Mouse (Mus musculus): ENCODE measurements around the gene Atp5f1. TPM values are rescaled to one million over a fixed set of nuclear protein-coding genes. Genes with fewer than 3 reads are reported as not detected.
"Not testable (repeated sequence)": the region's sequence is repeated elsewhere in the genome, so short reads cannot be mapped to it uniquely, and the experiment has no call there.

Gene Atp5f1
- total RNA-seq (2021) = 100 to 1,000 TPM; 452 to 496 TPM
- long read RNA-seq, experiment 1, partial matches to known transcripts = 874 of 895 reads
- long read RNA-seq, experiment 1, other reads (novel, unspliced or antisense) = 20 of 895 reads
- long read RNA-seq, experiment 2, partial matches to known transcripts = 647 of 665 reads
- long read RNA-seq, experiment 2, other reads (novel, unspliced or antisense) = 18 of 665 reads

DNA sequence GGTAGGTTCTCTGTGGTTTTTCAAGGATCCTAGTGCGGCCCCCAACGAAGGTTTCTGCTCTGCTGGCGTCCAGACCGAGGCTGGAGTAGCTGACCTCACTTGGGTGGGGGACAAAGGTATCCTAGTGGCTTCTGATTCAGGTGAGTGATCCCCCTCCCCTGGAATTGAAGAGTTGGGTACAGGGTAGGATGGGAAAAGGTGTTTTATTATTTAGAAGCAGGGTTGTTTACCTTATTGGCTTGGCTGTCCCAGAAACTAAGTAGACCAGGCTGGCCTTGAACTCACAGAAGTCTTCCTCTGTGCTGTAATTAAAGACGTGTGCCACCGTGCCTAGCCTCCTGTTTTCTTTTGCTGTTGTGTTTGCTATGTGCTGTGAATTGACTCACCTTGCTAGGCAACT, at the start of gene Atp5f1:
Gene Atp5f1 (minus strand): TSS at position 101 of the 400 bp plus-strand sequence.
- DNase-seq (ENCODE audit: low spot score in 2 of 2) = no peak

DNA sequence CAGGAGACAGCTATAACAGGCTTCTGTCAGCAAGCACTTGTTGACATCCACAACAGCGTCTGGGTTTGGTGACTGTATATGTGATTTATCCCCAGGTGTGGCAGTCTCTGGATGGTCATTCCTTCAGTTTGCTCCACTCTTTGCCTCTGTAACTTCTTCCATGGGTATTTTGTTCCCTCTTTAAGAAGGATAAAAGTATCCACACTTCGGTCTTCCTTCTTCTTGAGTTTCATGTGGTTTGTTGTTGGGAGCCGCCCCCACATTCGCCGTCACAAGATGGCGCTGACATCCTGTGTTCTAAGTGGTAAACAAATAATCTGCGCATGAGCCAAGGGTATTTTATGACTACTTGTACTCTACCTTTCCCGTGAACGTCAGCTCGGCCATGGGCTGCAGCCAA, 43.5 kb upstream of the Atp5f1 start:
- DNase-seq (ENCODE audit: low spot score in 2 of 2) = not testable (repeated sequence)

DNA sequence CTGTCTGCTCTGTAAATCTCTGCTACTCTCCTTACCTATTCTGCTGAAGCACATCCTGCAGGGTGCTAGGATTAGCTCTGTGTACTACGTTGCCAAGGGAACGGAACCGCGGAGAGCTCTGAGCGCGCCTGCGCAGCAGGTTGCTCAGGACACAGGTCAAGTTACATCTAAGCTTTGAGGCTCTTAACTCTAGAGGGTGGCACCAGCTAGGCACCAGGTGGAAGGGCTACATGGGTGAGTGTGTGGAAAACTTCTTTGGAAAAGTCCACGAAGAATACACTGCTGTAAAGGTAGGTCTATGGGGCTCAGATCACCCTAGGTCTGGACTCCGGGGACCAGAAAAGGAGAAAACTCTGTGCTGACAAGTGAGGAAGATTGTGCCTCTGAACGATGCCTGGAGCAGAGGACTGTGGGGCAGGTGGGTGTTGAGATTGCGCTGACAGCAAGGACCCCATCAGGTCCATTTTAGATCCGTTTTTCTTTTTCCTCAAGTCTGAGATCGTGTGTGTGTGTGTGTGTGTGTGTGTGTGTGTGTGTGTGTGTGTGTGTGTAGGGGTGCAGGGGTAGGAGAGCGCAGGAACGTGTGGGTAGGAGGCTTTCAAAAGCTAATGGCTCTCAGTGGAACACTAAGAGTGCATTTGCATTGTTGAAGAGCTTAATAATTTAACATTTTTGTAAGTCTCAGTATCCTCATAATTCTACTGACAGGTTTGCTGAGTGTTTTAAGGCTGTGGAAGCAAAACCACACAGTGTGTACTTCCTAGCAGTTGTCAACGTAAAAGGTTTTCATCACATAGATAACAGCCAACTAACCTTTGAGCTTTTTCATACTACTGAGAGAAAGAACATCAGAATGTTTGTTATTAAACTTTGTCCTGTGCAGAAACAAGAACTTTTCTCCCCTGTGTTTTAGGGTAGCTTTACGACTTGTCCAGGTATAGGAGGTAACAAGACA, 41.8 kb upstream of the Atp5f1 start:
- DNase-seq (ENCODE audit: low spot score in 2 of 2) = no peak

DNA sequence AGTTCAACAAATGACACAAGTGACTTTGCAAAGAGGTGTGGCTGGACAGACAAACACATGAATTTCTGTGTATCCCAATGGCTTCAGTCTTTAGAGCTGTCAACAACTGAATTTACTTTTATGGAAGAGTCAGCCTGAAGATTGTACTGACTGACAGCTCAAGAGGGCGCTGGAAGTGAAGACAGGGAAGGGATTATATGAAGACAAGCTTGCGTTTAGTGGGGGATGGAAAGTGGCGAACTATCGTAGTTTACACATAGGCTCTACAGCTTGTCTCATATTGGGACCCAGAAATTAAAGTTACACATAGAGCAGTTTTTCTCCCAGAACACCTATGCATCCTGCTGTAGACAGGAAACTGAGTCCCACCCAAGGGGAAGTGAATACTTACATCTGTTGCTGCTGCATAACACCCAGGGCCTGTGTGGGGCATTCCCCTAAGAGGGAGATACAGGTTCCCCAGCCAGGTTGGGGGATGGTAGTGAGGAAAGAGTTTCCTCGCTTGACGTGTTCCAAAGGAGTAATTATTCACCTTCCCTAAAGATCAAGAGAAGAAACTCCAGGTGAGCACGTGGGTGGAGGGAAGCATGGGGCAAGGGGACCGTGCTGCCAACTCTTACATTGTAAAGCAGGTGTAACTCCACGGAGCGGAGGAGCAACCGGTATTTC, 40.9 kb upstream of the Atp5f1 start:
- DNase-seq (ENCODE audit: low spot score in 2 of 2) = no peak

DNA sequence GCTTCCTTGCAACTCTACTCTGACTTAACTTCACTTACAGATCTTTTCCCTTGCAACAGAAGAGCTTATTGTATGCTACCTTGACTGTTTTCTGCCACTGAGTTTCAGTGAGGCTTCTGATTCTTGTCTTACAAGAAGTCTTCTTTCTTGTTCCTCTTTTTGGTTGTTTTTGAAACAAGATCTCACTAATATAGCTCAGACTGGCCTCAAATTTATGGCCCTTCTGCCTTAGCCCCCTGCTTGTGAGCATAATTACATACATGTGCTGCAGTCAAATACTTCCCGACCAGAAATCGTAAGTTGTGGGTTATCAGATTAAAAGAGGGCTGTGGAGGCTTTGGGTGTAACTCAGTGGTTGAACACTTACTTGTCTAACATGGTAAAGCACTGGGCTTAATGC, 34.8 kb upstream of the Atp5f1 start:
- no peak for DNase-seq (ENCODE audit: low spot score in 2 of 2)

DNA sequence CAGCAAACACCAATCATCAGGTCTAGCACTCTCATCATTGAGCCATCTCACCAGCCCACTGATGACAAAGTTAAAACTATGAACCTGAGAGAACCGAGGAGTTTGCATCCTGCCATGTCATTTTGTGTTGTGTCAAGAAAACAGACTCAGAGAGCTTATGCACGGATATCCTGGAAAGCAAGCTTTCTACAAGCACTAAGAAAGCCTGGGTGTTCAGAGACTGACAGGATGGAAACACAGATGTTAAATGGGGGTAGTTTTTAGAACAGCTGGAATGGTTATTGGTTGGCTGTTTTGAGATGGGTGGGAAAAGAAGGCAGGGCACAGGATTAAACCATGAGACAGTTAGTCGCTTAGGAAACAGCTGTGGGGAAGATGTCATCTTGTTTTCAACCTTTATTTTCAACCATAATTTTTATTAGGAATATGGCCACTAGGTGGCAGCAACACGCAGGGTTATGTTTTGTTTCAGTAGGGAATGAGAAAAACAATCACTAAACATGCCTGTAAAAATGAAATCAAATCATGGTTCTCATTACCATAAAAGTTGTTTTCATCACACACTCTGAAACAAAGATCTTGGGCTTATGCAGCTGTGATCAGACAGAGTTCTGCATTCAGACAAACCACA, 31.9 kb upstream of the Atp5f1 start:
- DNase-seq (ENCODE audit: low spot score in 2 of 2) = peak in 1 of 2 experiments; percentile 50

DNA sequence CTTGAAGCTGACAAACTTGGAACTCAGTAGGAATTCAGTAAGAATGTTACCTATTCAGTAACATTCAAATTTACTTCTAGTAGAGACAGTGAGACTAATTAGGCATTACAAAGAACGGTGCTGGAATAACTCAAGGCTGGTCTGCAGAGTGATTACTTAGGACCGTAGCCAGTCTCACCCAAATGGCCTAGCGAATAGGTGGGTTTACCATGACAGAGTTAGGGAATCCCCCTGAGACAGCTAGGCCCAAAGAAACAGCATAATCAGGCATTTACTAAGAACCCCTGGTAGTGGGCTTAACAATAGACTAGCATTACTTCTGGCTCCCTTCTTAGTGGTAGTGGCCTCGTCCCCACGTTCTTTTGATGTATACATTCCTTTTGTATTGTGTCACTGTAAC, 29.7 kb upstream of the Atp5f1 start:
- DNase-seq (ENCODE audit: low spot score in 2 of 2) = not testable (repeated sequence)

DNA sequence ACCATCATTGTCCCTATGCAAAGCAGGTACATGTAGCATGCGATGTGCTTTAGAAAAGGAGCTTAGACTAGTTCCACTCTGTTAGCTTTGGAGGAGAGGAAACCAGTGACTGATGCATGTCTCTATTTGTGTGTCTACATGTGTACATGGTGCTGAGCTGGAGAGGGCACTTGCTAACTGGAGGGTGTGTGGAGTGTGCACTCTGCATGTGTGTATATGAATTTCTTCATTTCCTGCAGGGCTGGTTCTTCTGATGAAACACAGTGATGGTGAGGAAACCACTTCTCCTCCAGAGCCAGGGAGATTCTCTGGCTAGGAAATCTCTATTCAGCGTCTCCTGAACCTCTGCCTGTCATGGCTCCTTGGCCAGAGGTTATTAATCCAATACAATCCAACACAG, 14.3 kb upstream of the Atp5f1 start:
- DNase-seq (ENCODE audit: low spot score in 2 of 2) = no peak

DNA sequence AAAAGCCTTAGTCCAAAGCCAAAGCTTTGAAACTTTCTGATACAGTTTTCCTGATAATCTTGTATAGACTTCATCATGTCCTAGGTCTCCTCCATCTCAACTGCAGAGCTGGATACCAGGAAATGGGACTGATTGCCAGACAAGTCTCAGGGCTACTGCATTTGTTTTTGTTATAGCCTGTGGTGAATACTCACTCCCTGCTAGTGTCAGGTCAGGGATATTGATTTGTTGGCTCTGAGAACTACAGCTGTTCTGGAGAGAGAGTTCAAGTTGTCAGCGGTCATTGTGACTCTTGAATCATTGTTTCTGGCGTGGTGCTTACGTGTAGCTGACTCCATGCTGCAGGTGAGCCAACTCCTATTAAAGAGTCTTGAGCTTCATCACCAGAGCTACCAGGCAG, 13.5 kb upstream of the Atp5f1 start, which contains the start of gene Ovgp1:
Gene Ovgp1 (plus strand): TSS at position 301 of the 400 bp plus-strand sequence.
- no peak for DNase-seq (ENCODE audit: low spot score in 2 of 2)

DNA sequence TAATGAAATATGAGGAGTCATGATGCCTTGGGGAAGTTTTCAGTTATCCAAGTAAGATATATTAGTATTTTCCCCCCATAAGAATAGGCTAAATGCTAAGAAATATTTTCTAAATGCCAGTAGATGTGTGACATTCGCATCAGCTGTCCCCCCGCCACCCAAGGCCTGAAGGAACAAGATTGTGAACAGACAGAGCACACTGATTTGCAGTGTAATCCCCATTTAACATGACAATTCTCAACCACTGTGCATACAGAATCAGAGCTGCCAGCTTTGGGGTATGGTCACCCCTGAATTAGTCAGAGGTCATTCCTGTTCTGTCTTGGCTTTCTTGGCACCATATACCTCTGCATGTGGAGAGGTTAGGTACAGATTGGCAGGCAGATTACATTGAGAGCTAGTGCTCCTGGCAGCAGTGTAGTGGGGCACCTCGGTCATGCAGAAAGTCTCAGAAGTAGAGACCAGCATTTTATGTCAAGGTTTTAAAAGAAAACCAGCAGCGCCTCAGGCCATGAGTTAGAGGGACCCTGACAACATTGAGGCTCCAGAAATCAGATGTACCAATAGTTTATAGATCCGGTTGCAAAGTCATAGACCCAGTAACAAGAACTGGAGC, 12.0 kb upstream of the Atp5f1 start:
- no peak for DNase-seq (ENCODE audit: low spot score in 2 of 2)

DNA sequence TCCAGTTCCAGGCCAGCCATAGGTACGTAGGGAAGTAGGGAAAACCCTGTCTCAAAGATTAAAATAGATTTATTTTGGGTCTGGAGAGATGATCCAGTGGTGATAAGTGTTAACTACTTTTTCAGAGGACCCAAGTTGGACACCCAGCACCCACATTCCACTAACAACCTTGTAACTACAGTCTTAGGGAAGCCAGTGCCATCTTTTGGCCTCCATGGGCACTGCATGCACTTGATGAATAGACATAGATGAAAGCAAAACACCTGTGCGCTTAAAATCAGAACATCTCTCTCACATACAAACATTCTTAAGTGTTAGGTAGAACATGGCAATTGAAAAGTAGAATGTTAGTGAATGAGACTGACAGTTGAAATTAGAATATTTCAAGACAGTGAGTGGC, 801 bp upstream of the Atp5f1 start:
- no peak for DNase-seq (ENCODE audit: low spot score in 2 of 2)

DNA sequence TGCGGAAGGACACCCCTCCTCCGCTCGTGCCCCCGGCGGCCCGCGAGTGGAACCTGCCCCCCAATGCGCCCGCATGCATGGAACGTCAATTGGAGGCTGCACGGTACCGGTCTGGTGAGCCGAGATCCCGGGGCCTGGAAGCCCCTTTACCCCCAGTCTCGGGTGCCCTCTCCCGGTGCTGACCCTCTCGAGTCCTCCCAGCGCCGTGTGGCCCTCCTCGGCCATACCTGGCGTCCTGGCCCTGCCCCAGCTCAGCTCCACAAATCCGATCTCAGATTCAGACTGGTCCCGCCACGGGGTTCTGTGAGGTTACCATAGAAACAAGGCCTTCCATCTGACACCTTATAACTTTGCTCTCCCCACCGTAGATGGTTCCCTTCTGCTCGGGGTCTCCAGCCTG, 314 bp downstream of the Atp5f1 start:
- no peak for DNase-seq (ENCODE audit: low spot score in 2 of 2)

DNA sequence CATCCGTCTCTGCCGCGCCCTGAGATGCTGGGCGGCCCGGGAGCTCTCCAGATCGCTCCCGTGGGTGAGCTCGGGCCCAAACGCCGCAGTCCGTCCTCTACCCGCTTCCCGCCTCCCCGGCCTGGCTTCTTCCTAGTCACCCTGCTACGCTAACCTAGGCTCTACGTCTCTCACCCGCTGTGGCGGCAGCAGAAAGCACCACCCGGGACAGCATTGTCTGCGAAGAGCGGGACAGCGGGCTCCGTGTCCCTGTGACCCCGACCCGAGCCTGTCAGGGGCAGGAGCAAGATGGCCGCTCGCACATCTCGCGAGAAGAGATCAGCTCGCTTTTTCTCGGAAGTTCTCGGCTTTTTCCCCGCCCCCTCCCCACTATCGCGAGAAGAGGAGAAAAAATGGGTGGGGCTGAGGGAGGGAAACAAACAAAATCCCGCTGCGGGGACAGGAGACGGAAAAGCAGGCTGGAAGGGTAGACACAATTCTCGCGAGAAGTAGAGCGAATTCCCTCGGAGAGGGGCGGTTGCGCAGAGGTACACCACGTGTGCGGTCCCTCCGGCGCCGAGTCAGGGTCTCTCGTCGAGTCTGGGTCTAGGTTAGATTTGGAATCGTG, 822 bp downstream of the Atp5f1 start, which contains the start of gene Wdr77:
Gene Wdr77 (plus strand): TSS at position 396 of the 607 bp plus-strand sequence.
- peak; percentile 88 to 95 for DNase-seq (ENCODE audit: low spot score in 2 of 2)

DNA sequence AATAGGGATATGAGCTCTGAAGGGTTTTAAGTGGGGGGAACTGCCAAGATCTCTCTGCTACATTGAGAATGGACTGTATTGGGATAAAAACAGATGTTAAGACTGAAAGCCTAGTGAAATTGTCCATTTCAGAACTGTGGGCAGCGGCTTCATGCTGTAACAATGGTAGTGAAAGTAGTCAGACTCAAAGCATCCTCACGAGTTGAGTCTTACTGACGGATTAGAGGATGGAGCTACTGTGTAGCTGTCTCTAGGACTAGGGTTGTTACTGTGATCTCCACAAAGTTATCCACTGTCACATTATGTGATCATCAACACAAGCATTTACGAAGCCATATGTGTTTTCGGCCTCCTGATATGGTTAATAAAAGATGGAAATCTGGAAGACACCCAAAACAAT, 1.7 kb downstream of the Atp5f1 start:
- no peak for DNase-seq (ENCODE audit: low spot score in 2 of 2)

DNA sequence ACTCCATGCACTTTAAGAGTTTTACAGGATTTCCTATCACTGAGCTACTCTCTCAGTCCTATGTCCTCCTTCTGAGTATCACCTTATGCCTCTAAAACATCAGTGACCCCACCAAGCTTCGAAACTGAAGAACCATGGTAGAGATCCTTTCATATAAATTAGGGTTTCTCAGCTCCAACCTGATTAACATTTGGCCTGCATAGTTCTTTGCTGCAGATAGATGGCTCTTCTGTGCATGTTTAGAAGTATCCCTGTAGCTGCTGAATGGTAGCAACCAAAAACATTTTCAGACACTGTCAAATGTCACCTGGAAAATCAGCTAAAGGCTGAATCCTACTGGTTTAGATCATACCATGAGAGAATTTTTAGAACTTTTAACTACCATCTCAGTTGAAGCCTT, 2.7 kb downstream of the Atp5f1 start:
- no peak for DNase-seq (ENCODE audit: low spot score in 2 of 2)

DNA sequence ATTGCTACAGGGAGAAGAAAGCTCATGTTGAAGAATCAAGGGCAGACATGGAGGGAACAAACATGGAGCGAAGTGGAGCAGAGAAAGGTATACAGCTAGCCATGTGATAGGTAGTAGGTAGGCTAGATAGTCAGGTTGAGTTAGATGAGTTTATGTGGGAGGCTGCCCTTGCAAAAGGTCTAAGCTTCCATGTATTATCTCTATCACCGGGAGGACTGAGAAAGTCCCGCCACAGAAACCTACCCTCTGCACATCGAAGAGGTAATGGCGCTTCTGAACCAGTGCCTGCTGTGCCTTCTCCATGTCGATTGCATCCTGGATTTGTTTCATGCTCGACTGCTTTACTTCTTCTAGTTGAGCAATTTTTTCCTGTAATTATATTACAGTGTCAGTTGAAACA, 8.6 kb downstream of the Atp5f1 start:
- DNase-seq (ENCODE audit: low spot score in 2 of 2) = no peak

DNA sequence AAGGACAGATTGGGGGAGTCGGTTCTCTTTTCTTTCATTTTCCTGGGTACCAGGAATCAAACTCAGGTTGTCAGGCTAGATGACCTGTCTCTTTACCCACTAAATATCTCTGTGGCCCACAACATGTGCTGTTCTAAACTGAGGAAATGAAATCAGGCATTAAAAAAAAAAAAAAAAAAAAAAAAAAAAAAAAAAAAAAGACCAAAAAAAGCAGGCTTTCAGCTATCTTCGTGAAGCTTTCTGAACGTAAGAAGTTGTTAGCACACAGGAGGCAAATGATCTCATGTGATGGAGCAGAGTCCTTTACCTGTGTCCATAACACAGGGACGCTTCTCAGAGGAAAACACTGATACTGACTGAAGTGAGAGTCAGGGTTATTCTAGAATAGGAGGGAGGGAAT, 23.8 kb downstream of the Atp5f1 start:
- no peak for DNase-seq (ENCODE audit: low spot score in 2 of 2)

DNA sequence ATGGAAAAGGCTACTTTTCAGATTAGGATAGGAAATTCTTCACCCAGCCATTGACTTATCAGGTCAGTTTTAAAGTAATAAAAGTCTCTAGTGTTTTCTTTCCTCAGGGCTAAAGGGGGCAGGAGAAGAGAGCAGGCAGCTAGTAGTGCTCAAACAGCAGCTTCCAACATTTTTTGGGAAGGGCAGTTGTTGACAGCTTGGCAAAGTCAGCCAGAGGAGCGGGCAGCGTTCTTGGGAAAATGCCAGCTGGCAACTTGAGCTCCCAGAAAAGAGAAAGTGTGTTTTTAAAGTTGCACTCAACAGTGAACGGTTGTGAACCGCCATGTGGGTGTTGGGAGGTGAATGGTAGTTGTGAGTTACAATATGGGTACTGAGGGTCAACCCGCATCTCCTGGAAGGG, 24.9 kb downstream of the Atp5f1 start:
- DNase-seq (ENCODE audit: low spot score in 2 of 2) = peak in 1 of 2 experiments; percentile 37

DNA sequence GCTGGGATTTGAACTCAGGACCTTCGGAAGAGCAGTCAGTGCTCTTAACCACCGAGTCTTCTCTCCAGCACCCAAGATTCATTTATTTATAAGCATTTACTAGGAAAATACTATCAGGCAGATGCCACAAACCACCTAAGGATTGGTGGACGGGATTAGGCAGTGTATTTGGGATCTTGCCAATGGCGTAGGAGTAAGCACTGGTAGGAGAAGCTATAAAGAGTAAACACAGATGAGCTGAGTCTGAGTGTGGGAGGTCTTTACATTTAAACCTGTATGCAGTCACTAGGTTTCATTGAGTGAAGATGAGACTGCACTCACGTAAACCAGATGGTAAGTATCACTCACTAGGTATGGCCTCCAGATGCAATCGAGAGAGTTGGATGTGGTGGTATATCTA, 26.0 kb downstream of the Atp5f1 start:
- no peak for DNase-seq (ENCODE audit: low spot score in 2 of 2)

DNA sequence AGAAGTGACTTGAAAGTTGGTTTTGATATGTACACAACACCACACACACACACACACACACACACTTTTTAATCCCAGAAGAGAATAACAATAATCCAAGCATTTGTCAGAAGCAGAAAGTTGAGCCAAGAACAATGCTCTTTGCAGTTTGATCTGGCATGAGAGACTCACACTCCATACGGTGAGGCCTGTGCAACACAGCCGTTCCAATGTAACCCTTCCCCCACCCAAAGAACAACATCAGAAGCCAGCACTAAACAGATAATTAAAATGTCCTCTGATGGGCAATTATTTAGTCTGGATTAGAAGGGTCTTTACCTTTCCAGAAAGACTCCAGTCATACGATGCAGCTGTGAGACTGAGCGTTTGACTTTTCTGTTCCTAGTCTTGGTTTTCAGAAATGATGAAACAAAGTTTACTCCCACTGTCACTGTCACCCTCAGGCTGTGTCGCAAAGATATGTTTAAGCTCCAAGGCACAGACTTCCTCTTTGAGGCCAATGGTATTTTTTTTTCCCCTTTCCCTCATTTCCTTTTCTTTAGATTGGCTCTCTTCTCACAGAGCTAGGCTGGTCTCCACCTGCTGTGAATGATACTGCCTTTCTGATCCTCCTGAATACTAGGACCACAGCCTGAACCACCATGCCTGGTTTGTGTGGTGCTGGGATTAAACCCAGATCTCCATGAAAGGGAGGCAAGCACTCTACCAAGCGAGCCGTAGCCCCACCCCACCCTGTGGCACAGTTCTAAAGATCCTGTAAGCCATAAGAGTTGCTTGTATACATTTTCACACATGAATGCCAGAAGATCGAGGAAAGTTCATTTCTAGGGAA, 27.4 kb downstream of the Atp5f1 start, which contains the start of gene I830077J02Rik:
Gene I830077J02Rik (minus strand): TSS at position 425 of the 832 bp plus-strand sequence.
- DNase-seq (ENCODE audit: low spot score in 2 of 2) = no peak

Measured in gastrocnemius, postnatal 4 days (tissue).